In genomic region chr10:30517224-30517623, GRCm38 (mm10) we compare ENCODE assay signal across 16 mouse cellular contexts.
DNase-seq lines count a peak whose midpoint lies in the region; ATAC-seq and TF ChIP-seq lines count a peak whose summit lies in the region.
"Had no signal": no experiment of that assay in that cellular context is flagged by ENCODE, and none has a peak within 500 bp of the region (broad histone marks: within the 10 kb centered on the region; RNA-seq: fewer than 3 reads in every experiment).

No protein-coding gene starts in this region.

- intact Hi-C loops in heart, postnatal 36 days (cut with DNase I), result no loop called here

- no peaks in the 10 kb centered on the region for H3K27me3 ChIP-seq in liver, postnatal 0 days (ENCODE audit: insufficient read depth, low read length)
- H3K27me3 ChIP-seq in E14TG2a.4 (ENCODE audit: insufficient read depth, low read length), result no peaks in the 10 kb centered on the region
- H3K27me3 ChIP-seq: forebrain, embryonic 15.5 days; midbrain, embryonic 15.5 days had no signal

- no peak for TF ChIP-seq EP300 in liver, postnatal 0 days (IDR thresholded peaks at IDR 0.05; ENCODE audit: low read depth)

- TF ChIP-seq CTCF in liver, postnatal 0 days (IDR thresholded peaks at IDR 0.05; ENCODE audit: low read depth), result 0 out of 2 replicates have a peak, but pooled peaks have one; percentile 24
- TF ChIP-seq CTCF in E14TG2a.4 (conservative IDR thresholded peaks at IDR 0.05; ENCODE audit: low read length), result peak; percentile 28

- H3K4me3 ChIP-seq in liver, postnatal 0 days (ENCODE audit: low read depth, low read length), result no peak overlapping the region
- H3K4me3 ChIP-seq in E14TG2a.4 (replicated peaks; ENCODE audit: low read length), result no peak overlapping the region
- H3K4me3 ChIP-seq: forebrain, embryonic 15.5 days; midbrain, embryonic 15.5 days had no signal

- no peak overlapping the region for H3K4me2 ChIP-seq in liver, postnatal 0 days (ENCODE audit: low read depth, low read length)
- H3K4me2 ChIP-seq: forebrain, embryonic 15.5 days; hindbrain, embryonic 14.5 days; midbrain, embryonic 15.5 days had no signal

- peak; percentile 16 for DNase-seq in heart, adult 11 months
- no peak for DNase-seq in heart, postnatal 36 days
- DNase-seq in liver, postnatal 0 days, result no peak
- DNase-seq in liver, result no peak
- peak; percentile 18 for DNase-seq in brain, adult 2 months (ENCODE audit: low read depth, low spot score)
- no peak for DNase-seq in thymus, postnatal 14 days
- no peak for DNase-seq in spleen, adult 18-20 months
- DNase-seq: adrenal gland, postnatal 10 days; cerebellum, adult 9-10 months; kidney, adult 18-20 months; thymus, postnatal 4 days had no signal

- no peaks in the 10 kb centered on the region for H3K4me1 ChIP-seq in liver, postnatal 0 days (ENCODE audit: insufficient read depth)
- H3K4me1 ChIP-seq in E14TG2a.4 (replicated peaks; ENCODE audit: low read depth, low read length), result peaks cover 8% of the 10 kb centered on the region; the same call in 1 of the 2 replicates
- H3K4me1 ChIP-seq: forebrain, embryonic 15.5 days; midbrain, embryonic 15.5 days had no signal

- no peak overlapping the region for H3K9ac ChIP-seq in liver, postnatal 0 days (replicated peaks)
- H3K9ac ChIP-seq: forebrain, embryonic 15.5 days; hindbrain, embryonic 14.5 days; midbrain, embryonic 15.5 days had no signal

- no peaks in the 10 kb centered on the region for H3K36me3 ChIP-seq in liver, postnatal 0 days (replicated peaks; ENCODE audit: insufficient read depth, low read length)
- H3K36me3 ChIP-seq in E14TG2a.4 (ENCODE audit: insufficient read depth, low read length), result peaks cover 4% of the 10 kb centered on the region; the same call in 1 of the 2 replicates
- H3K36me3 ChIP-seq: forebrain, embryonic 15.5 days; midbrain, embryonic 15.5 days had no signal

- no peak overlapping the region for H3K27ac ChIP-seq in liver, postnatal 0 days (ENCODE audit: low read depth)
- H3K27ac ChIP-seq: forebrain, embryonic 15.5 days; hindbrain, embryonic 14.5 days; macrophage; midbrain, embryonic 15.5 days had no signal

- no peaks in the 10 kb centered on the region for H3K9me3 ChIP-seq in liver, postnatal 0 days (ENCODE audit: low read length)
- H3K9me3 ChIP-seq in E14TG2a.4 (ENCODE audit: low read length), result peaks cover 16% of the 10 kb centered on the region
- H3K9me3 ChIP-seq: forebrain, embryonic 15.5 days; midbrain, embryonic 15.5 days had no signal

- WGBS in liver, postnatal 0 days (ENCODE audit: insufficient replicate concordance), result 54% methylated on average over 2 of the region's 2 CpGs

- ATAC-seq in liver, postnatal 0 days, result no peak
- ATAC-seq: forebrain, embryonic 15.5 days; midbrain, embryonic 15.5 days had no signal

Comparison
In these comparisons a context has a peak if more than half of its experiments do, and no peak if none do; other contexts are left out.
1. DNase-seq: peak in heart, adult 11 months (single experiment) and brain, adult 2 months (single experiment); none in heart, postnatal 36 days (0 of 2), liver, postnatal 0 days (single experiment), liver (single experiment), thymus, postnatal 14 days (single experiment) and spleen, adult 18-20 months (0 of 2).